Mouse (Mus musculus) stomach, postnatal 0 days (tissue): ENCODE measurements at regions not wholly inside any gene's neighbourhood (a gene's known extent, or its start where the extent isn't known, plus 50 kb on each side); places are given as distances from the start of the nearest gene placed in this dataset.

ENCODE experiments used
- ATAC-seq: fragments of 200-750 bp; cut with Nextera tagmentation; 2 replicates; pipeline ENCODE4 v1.8.0; 2017; ENCODE audit not compliant: low FRiP score, low TSS enrichment
- DNase-seq: peaks from one replicate; pipeline ENCODE4 v3.0.0-alpha.2; 2016; ENCODE audit warnings: low spot score
- H3K27ac ChIP-seq: fragments of 300-500 bp; sonication (generic); replicated peaks from 2 replicates; pipeline ENCODE4 v1.5.1; 2014; ENCODE audit warnings: mild to moderate bottlenecking, control low read depth
- H3K27me3 ChIP-seq: fragments of 300-500 bp; sonication (generic); 2 replicates; pipeline ENCODE4 v1.6.1; 2014; ENCODE audit warnings: low read length; ENCODE audit not compliant: control insufficient read depth, insufficient read depth
- H3K36me3 ChIP-seq: fragments of 300-500 bp; sonication (generic); 2 replicates; pipeline ENCODE4 v1.6.1; 2014; ENCODE audit warnings: low read length, mixed read lengths; ENCODE audit not compliant: control insufficient read depth, insufficient read depth
- H3K4me1 ChIP-seq: fragments of 300-500 bp; sonication (generic); replicated peaks from 2 replicates; pipeline ENCODE4 v1.6.1; 2014; ENCODE audit warnings: antibody characterized with exemption; ENCODE audit not compliant: control insufficient read depth, insufficient read depth
- H3K4me2 ChIP-seq: fragments of 300-500 bp; sonication (generic); replicated peaks from 2 replicates; pipeline ENCODE4 v1.6.1; 2014; ENCODE audit warnings: low read depth, mild to moderate bottlenecking, control low read depth, moderate library complexity
- H3K4me3 ChIP-seq: fragments of 300-500 bp; sonication (generic); 2 replicates; pipeline ENCODE4 v1.5.1; 2014; ENCODE audit warnings: low read depth, low read length, control low read depth
- H3K9ac ChIP-seq: fragments of 300-500 bp; sonication (generic); 2 replicates; pipeline ENCODE4 v1.6.1; 2014; ENCODE audit warnings: mild to moderate bottlenecking, low read length, control low read depth, mixed read lengths
- H3K9me3 ChIP-seq: fragments of 300-500 bp; sonication (generic); 2 replicates; pipeline ENCODE4 v1.6.1; 2016; ENCODE audit warnings: low read length; ENCODE audit not compliant: control insufficient read depth
- CTCF ChIP-seq: IDR thresholded peaks from 2 replicates; pipeline ENCODE4 v1.5.1; 2016; ENCODE audit warnings: antibody characterized with exemption, low read depth, mild to moderate bottlenecking, moderate library complexity
- EP300 ChIP-seq: optimal IDR thresholded peaks from 2 replicates; pipeline ENCODE3; 2016; ENCODE audit warnings: antibody characterized with exemption
- WGBS: fragments of 180-500 bp; shearing (Covaris S2); extraction: QIAGEN DNeasy Blood & Tissue Kit; methylation state at CpG from one replicate; pipeline ENCODE4 v1.1.7; 2014; 5-methylcytosine and 5-hydroxymethylcytosine counted together

- ATAC-seq, result no peak
- 91% methylated on average over 4 of the region's 4 CpGs for WGBS
- H3K9me3 ChIP-seq, result no peaks in the 10 kb centered on the region
These were observed 149.3 kb downstream of the Cysltr2 start for GRCm38 (mm10) chr14:72899630-72900029.

GRCm38 (mm10) chr14:72892316-72892715 is 156.6 kb downstream of the Cysltr2 start:
- Histone ChIP-seq H3K4me1 (no peaks in the 10 kb centered on the region), H3K9ac (no peak overlapping the region), H3K27ac (no peak overlapping the region), H3K4me3 (no peak overlapping the region), H3K4me2 (no peak overlapping the region), H3K36me3 (no peaks in the 10 kb centered on the region), H3K9me3 (no peaks in the 10 kb centered on the region), H3K27me3 (no peaks in the 10 kb centered on the region)
- no peak for TF ChIP-seq CTCF
- no peak for TF ChIP-seq EP300
- WGBS, result 74% methylated on average over 2 of the region's 2 CpGs
- ATAC-seq (no peak), DNase-seq (no peak)

More at GRCm38 (mm10) chr14:72899630-72900029, 149.3 kb downstream of the Cysltr2 start:
- Histone ChIP-seq H3K27ac (no peak overlapping the region), H3K4me2 (no peak overlapping the region), H3K27me3 (no peaks in the 10 kb centered on the region), H3K4me3 (no peak overlapping the region), H3K4me1 (no peaks in the 10 kb centered on the region), H3K9ac (no peak overlapping the region), H3K36me3 (no peaks in the 10 kb centered on the region)
- DNase-seq, result no peak
- TF ChIP-seq EP300 (no peak), CTCF (no peak)

GRCm38 (mm10) chr14:72889663-72890062 is 159.3 kb downstream of the Cysltr2 start:
- Histone ChIP-seq H3K9me3 (no peaks in the 10 kb centered on the region), H3K4me2 (no peak overlapping the region), H3K27ac (no peak overlapping the region), H3K4me1 (no peaks in the 10 kb centered on the region), H3K36me3 (no peaks in the 10 kb centered on the region), H3K9ac (no peak overlapping the region), H3K4me3 (no peak overlapping the region), H3K27me3 (no peaks in the 10 kb centered on the region)
- 63% methylated on average over 5 of the region's 5 CpGs for WGBS
- ATAC-seq (no peak), DNase-seq (no peak)
- TF ChIP-seq CTCF (no peak), EP300 (no peak)

GRCm38 (mm10) chr14:72887470-72888071 is 161.3 kb downstream of the Cysltr2 start:
- no peak for ATAC-seq
- Histone ChIP-seq H3K27me3 (no peaks in the 10 kb centered on the region), H3K4me1 (no peaks in the 10 kb centered on the region), H3K4me3 (no peak overlapping the region), H3K4me2 (no peak overlapping the region), H3K9ac (no peak overlapping the region), H3K36me3 (no peaks in the 10 kb centered on the region), H3K9me3 (no peaks in the 10 kb centered on the region), H3K27ac (no peak overlapping the region)
- WGBS, result 33% methylated on average over 14 of the region's 14 CpGs
- TF ChIP-seq CTCF (no peak), EP300 (no peak)
- no peak for DNase-seq

- H3K27ac ChIP-seq, result no peak overlapping the region
- no peak overlapping the region for H3K9ac ChIP-seq
- no peak overlapping the region for H3K4me3 ChIP-seq
- H3K4me2 ChIP-seq, result 0 out of 2 replicates have a peak overlapping the region, but pooled peaks have one; percentile 11
- no peak for DNase-seq
- 15% methylated on average over 12 of the region's 12 CpGs for WGBS
- ATAC-seq, result no peak
- H3K27me3 ChIP-seq, result no peaks in the 10 kb centered on the region
- H3K4me1 ChIP-seq, result no peaks in the 10 kb centered on the region
- TF ChIP-seq CTCF (no peak), EP300 (no peak)
- no peaks in the 10 kb centered on the region for H3K36me3 ChIP-seq
- no peaks in the 10 kb centered on the region for H3K9me3 ChIP-seq
These were observed 162.0 kb downstream of the Cysltr2 start for GRCm38 (mm10) chr14:72886935-72887369.

- H3K9ac ChIP-seq, result no peak overlapping the region
- no peak overlapping the region for H3K4me2 ChIP-seq
- DNase-seq (no peak), ATAC-seq (no peak)
- TF ChIP-seq EP300 (no peak), CTCF (no peak)
- no peaks in the 10 kb centered on the region for H3K4me1 ChIP-seq
- H3K9me3 ChIP-seq, result no peaks in the 10 kb centered on the region
- H3K4me3 ChIP-seq, result no peak overlapping the region
- H3K27me3 ChIP-seq, result no peaks in the 10 kb centered on the region
- H3K27ac ChIP-seq, result no peak overlapping the region
- H3K36me3 ChIP-seq, result no peaks in the 10 kb centered on the region
- WGBS, result 67% methylated on average over 4 of the region's 4 CpGs
These were observed 163.1 kb downstream of the Cysltr2 start for GRCm38 (mm10) chr14:72885824-72886223.
